Mouse (Mus musculus): ENCODE results near the gene Cenpi. TPM values are rescaled to one million over a fixed set of nuclear protein-coding genes. Genes with fewer than 3 reads are reported as not detected.

The Cenpi gene
- polyA plus RNA-seq (2012; rRNA removed), result 3.4 and 4.7 TPM in 2 replicates

GRCm38 (mm10) chrX:134307534-134308274, at the start of gene Cenpi:
Gene Cenpi (plus strand): TSS chrX:134308084.

DNA sequence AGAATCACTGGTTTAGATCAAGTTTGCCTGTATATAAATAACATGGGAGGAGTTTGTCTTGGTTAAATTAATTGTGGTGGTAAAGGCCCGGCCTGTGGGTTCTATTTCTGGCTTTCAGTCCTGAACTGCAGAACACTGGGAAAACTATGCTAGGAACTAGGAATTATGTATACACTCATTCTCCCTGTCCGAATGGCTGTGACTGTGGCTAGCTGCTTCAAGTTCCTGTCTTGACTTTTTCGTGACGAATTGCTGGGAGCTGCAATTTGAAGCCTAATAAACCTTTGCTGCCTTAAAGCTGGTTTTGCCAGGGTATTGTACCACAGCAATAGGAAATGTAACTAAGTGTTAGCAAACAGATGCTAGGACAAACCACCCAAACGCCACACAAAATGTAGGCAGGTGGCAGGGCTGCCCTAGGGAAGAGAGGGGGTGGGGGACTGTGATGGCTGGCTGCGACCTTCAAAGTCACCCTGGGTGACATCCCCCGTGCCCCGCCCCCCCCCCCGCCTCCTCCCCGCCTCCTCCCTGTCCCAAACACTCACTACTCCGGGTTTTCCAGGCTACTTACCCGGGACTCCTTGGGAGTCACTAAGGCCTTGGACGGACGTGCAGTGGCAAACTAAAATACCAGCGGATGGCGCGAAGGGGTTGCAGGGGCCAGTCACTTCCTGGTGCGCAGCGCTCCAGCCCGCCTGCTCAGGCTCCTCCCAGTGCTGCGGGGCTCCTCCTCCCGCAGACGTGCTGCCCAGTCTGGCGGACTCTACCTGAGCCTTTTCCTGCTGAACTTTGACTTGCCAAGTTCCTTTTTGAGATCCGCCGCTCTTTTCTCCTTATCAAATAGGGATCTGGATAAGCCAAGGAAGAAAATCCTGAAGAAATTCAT, 31.4 kb upstream of the Cenpi start, which contains the start of gene Trmt2b:
Trmt2b (minus strand) TSS at position 710 of the 886 bp plus-strand sequence.

GRCm38 (mm10) chrX:134403863-134404583, 96.1 kb downstream of the Cenpi start, which contains the start of gene Drp2:
Gene Drp2 (plus strand): TSS chrX:134404551.

Other genes with a start within 250 kb of the Cenpi start
- gene Cstf2, start 248.9 kb upstream of the Cenpi start, polyA plus RNA-seq (2012; rRNA removed), result 90.9 and 93.8 TPM in 2 replicates
- 0.95 TPM in 2 replicates for gene Xkrx, start 146.0 kb upstream of the Cenpi start, polyA plus RNA-seq (2012; rRNA removed)
- gene Arl13a, start 120.6 kb upstream of the Cenpi start, polyA plus RNA-seq (2012; rRNA removed), result not detected in 2 replicates
- gene Nox1, start 86.1 kb upstream of the Cenpi start, polyA plus RNA-seq (2012; rRNA removed), result 0.04 and 0.09 TPM in 2 replicates
- gene Trmt2b, start 31.1 kb upstream of the Cenpi start, polyA plus RNA-seq (2012; rRNA removed), result 4.4 and 4.7 TPM in 2 replicates
- gene Tmem35a, start 12.9 kb upstream of the Cenpi start, polyA plus RNA-seq (2012; rRNA removed), result 83.4 and 102 TPM in 2 replicates
- 33.9 and 38.0 TPM in 2 replicates for gene Drp2, start 96.5 kb downstream of the Cenpi start, polyA plus RNA-seq (2012; rRNA removed)
- 0.07 and 0.23 TPM in 2 replicates for gene Taf7l, start 168.4 kb downstream of the Cenpi start, polyA plus RNA-seq (2012; rRNA removed)
- gene Timm8a1, start 233.8 kb downstream of the Cenpi start, polyA plus RNA-seq (2012; rRNA removed), result 14.1 and 14.9 TPM in 2 replicates

Measured in central nervous system, embryonic 18 days (tissue).